Mouse (Mus musculus): Measurements from ENCODE around the gene Ubl5.
"Not testable (repeated sequence)": the region's sequence is repeated elsewhere in the genome, so short reads cannot be mapped to it uniquely, and the experiment has no call there.

Gene Ubl5

GRCm38 (mm10) chr9:20642101-20642895 is at the start of gene Ubl5:
Gene Ubl5, plus strand, starts transcription at chr9:20642878.
- DNase-seq (ENCODE audit: low spot score in 2 of 2), result no peak

GRCm38 (mm10) chr9:20601270-20601669 is 41.4 kb upstream of the Ubl5 start:
- no peak for DNase-seq (ENCODE audit: low spot score in 2 of 2)

GRCm38 (mm10) chr9:20606269-20606668 is 36.4 kb upstream of the Ubl5 start:
- DNase-seq (ENCODE audit: low spot score in 2 of 2), result no peak

GRCm38 (mm10) chr9:20607100-20607974 is 35.3 kb upstream of the Ubl5 start:
- DNase-seq (ENCODE audit: low spot score in 2 of 2), result peak; percentile 91 to 92

GRCm38 (mm10) chr9:20609831-20610464 is 32.7 kb upstream of the Ubl5 start:
- DNase-seq (ENCODE audit: low spot score in 2 of 2), result no peak

- no peak for DNase-seq (ENCODE audit: low spot score in 2 of 2)
These were observed 30.7 kb upstream of the Ubl5 start for GRCm38 (mm10) chr9:20611976-20612375.

- no peak for DNase-seq (ENCODE audit: low spot score in 2 of 2)
These were observed 26.0 kb upstream of the Ubl5 start for GRCm38 (mm10) chr9:20616685-20617084.

GRCm38 (mm10) chr9:20631332-20631731 is 11.3 kb upstream of the Ubl5 start:
- no peak for DNase-seq (ENCODE audit: low spot score in 2 of 2)

- not testable (repeated sequence) for DNase-seq (ENCODE audit: low spot score in 2 of 2)
These were observed 7.0 kb upstream of the Ubl5 start for GRCm38 (mm10) chr9:20635676-20636075.

- DNase-seq (ENCODE audit: low spot score in 2 of 2), result no peak
These were observed 6.4 kb upstream of the Ubl5 start for GRCm38 (mm10) chr9:20636256-20636655.

GRCm38 (mm10) chr9:20636790-20637189 is 5.9 kb upstream of the Ubl5 start:
- DNase-seq (ENCODE audit: low spot score in 2 of 2), result no peak

- no peak for DNase-seq (ENCODE audit: low spot score in 2 of 2)
These were observed 4.1 kb upstream of the Ubl5 start for GRCm38 (mm10) chr9:20638552-20638951.

GRCm38 (mm10) chr9:20639486-20639885 is 3.2 kb upstream of the Ubl5 start:
- no peak for DNase-seq (ENCODE audit: low spot score in 2 of 2)

GRCm38 (mm10) chr9:20641501-20641900 is 1.2 kb upstream of the Ubl5 start:
- no peak for DNase-seq (ENCODE audit: low spot score in 2 of 2)

GRCm38 (mm10) chr9:20642896-20643466 is 303 bp downstream of the Ubl5 start:
- peak in 1 of 2 experiments; percentile 61 for DNase-seq (ENCODE audit: low spot score in 2 of 2)

- no peak for DNase-seq (ENCODE audit: low spot score in 2 of 2)
These were observed 1.1 kb downstream of the Ubl5 start for GRCm38 (mm10) chr9:20643781-20644180.

GRCm38 (mm10) chr9:20644360-20645081 is 1.8 kb downstream of the Ubl5 start, which contains the start of gene Fbxl12:
Gene Fbxl12, minus strand, starts transcription at chr9:20644767.
- DNase-seq (ENCODE audit: low spot score in 2 of 2), result peak; percentile 74 to 79

GRCm38 (mm10) chr9:20645121-20645520 is 2.4 kb downstream of the Ubl5 start:
- DNase-seq (ENCODE audit: low spot score in 2 of 2), result peak in 1 of 2 experiments; percentile 49

- peak; percentile 99 to 100 for DNase-seq (ENCODE audit: low spot score in 2 of 2)
These were observed 9.1 kb downstream of the Ubl5 start, which contains the start of gene Pin1 for GRCm38 (mm10) chr9:20651602-20652259. Gene Pin1, plus strand, starts transcription at chr9:20652095.

- DNase-seq (ENCODE audit: low spot score in 2 of 2), result no peak
These were observed 9.6 kb downstream of the Ubl5 start for GRCm38 (mm10) chr9:20652260-20652658.

All from frontal cortex, postnatal 36 days (tissue).